Mouse (Mus musculus): ENCODE results near the gene Tnn. TPM values are rescaled to one million over a fixed set of nuclear protein-coding genes. Genes with fewer than 3 reads are reported as not detected.
A peak's percentile ranks its signal among the peaks of the same experiment; 100 is the strongest.

The Tnn gene
- total RNA-seq, 2 experiments from 2014 or later = 0.37 to 0.48 TPM

- no peak for TF ChIP-seq CTCF (IDR thresholded peaks at IDR 0.05)
- Histone ChIP-seq H3K27ac (no peak overlapping the region), H3K4me3 (no peak overlapping the region)
- DNase-seq (ENCODE audit: extremely low spot score in 1 of 2, low spot score in 2 of 2) = no peak
- intact Hi-C loops (cut with DNase I) = no loop called here
These were observed 9.0 kb downstream of the Tnn start for GRCm38 (mm10) chr1:160144343-160144742.

GRCm38 (mm10) chr1:160136362-160136890, 17.0 kb downstream of the Tnn start:
- Histone ChIP-seq H3K4me3 (no peak overlapping the region), H3K27ac (no peak overlapping the region)
- TF ChIP-seq CTCF (IDR thresholded peaks at IDR 0.05) = no peak
- intact Hi-C loops (cut with DNase I) = no loop called here
- no peak for DNase-seq (ENCODE audit: extremely low spot score in 1 of 2, low spot score in 2 of 2)

- intact Hi-C loops (cut with DNase I) = no loop called here
- no peak for TF ChIP-seq CTCF (IDR thresholded peaks at IDR 0.05)
These were observed 19.8 kb downstream of the Tnn start for GRCm38 (mm10) chr1:160133464-160134079.

GRCm38 (mm10) chr1:160123957-160124356, 29.4 kb downstream of the Tnn start:
- no peak for DNase-seq (ENCODE audit: extremely low spot score in 1 of 2, low spot score in 2 of 2)
- intact Hi-C loops (cut with DNase I) = no loop called here
- H3K27ac ChIP-seq = no peak overlapping the region
- TF ChIP-seq CTCF (IDR thresholded peaks at IDR 0.05) = no peak
- H3K4me3 ChIP-seq = no peak overlapping the region

More at GRCm38 (mm10) chr1:160133464-160134079, 19.8 kb downstream of the Tnn start:
- DNase-seq (ENCODE audit: extremely low spot score in 1 of 2, low spot score in 2 of 2) = no peak
- no peak overlapping the region for H3K27ac ChIP-seq
- H3K4me3 ChIP-seq = no peak overlapping the region

- no peak for DNase-seq (ENCODE audit: extremely low spot score in 1 of 2, low spot score in 2 of 2)
- Histone ChIP-seq H3K27ac (no peak overlapping the region), H3K4me3 (no peak overlapping the region)
- no peak for TF ChIP-seq CTCF (IDR thresholded peaks at IDR 0.05)
- intact Hi-C loops (cut with DNase I) = no loop called here
These were observed 44.8 kb downstream of the Tnn start for GRCm38 (mm10) chr1:160108604-160109003.

- intact Hi-C loops (cut with DNase I) = no loop called here
- no peak for DNase-seq (ENCODE audit: extremely low spot score in 1 of 2, low spot score in 2 of 2)
- Histone ChIP-seq H3K4me3 (no peak overlapping the region), H3K27ac (no peak overlapping the region)
- no peak for TF ChIP-seq CTCF (IDR thresholded peaks at IDR 0.05)
These were observed 48.0 kb downstream of the Tnn start for GRCm38 (mm10) chr1:160105426-160105825.

- intact Hi-C loops (cut with DNase I) = no loop called here
These were observed 52.4 kb downstream of the Tnn start for GRCm38 (mm10) chr1:160100996-160101395.

GRCm38 (mm10) chr1:160099659-160100302, 53.6 kb downstream of the Tnn start:
- H3K4me3 ChIP-seq = no peak overlapping the region
- DNase-seq (ENCODE audit: extremely low spot score in 1 of 2, low spot score in 2 of 2) = no peak
- TF ChIP-seq CTCF (IDR thresholded peaks at IDR 0.05) = peak; percentile 37
- no peak overlapping the region for H3K27ac ChIP-seq
- intact Hi-C loops (cut with DNase I) = loop anchor here (1.0 kb wide), 1 partner anchor 85 kb away; no protein-coding TSS in a partner anchor

More at GRCm38 (mm10) chr1:160100996-160101395, 52.4 kb downstream of the Tnn start:
- H3K4me3 ChIP-seq = no peak overlapping the region
- peak overlapping the region; percentile 12; the same call in 1 of the 2 replicates for H3K27ac ChIP-seq
- TF ChIP-seq CTCF (IDR thresholded peaks at IDR 0.05) = no peak
- no peak for DNase-seq (ENCODE audit: extremely low spot score in 1 of 2, low spot score in 2 of 2)

- no peak for DNase-seq (ENCODE audit: extremely low spot score in 1 of 2, low spot score in 2 of 2)
- TF ChIP-seq CTCF (IDR thresholded peaks at IDR 0.05) = no peak
- Histone ChIP-seq H3K4me3 (no peak overlapping the region), H3K27ac (no peak overlapping the region)
- intact Hi-C loops (cut with DNase I) = no loop called here
These were observed 66.7 kb downstream of the Tnn start for GRCm38 (mm10) chr1:160086651-160087050.

- H3K4me3 ChIP-seq = no peak overlapping the region
- TF ChIP-seq CTCF (IDR thresholded peaks at IDR 0.05) = no peak
- DNase-seq (ENCODE audit: extremely low spot score in 1 of 2, low spot score in 2 of 2) = no peak
- intact Hi-C loops (cut with DNase I) = loop anchor here (5.0 kb wide), 1 partner anchor 562 kb away; the partner anchor contains the start of gene Tnr
- H3K27ac ChIP-seq = no peak overlapping the region
These were observed 69.1 kb downstream of the Tnn start for GRCm38 (mm10) chr1:160084239-160084638.

- no peak for TF ChIP-seq CTCF (IDR thresholded peaks at IDR 0.05)
- no peak for DNase-seq (ENCODE audit: extremely low spot score in 1 of 2, low spot score in 2 of 2)
- no peak overlapping the region for H3K27ac ChIP-seq
- no peak overlapping the region for H3K4me3 ChIP-seq
- intact Hi-C loops (cut with DNase I) = loop anchor here (5.0 kb wide), 1 partner anchor 560 kb away; the partner anchor contains the start of gene Tnr
These were observed 70.7 kb downstream of the Tnn start for GRCm38 (mm10) chr1:160082647-160083046.

GRCm38 (mm10) chr1:160080800-160081436, 72.5 kb downstream of the Tnn start:
- H3K4me3 ChIP-seq = no peak overlapping the region
- TF ChIP-seq CTCF (IDR thresholded peaks at IDR 0.05) = no peak; the same call in none of the 2 replicates
- H3K27ac ChIP-seq = no peak overlapping the region
- DNase-seq (ENCODE audit: extremely low spot score in 1 of 2, low spot score in 2 of 2) = peak; percentile 76 to 87
- intact Hi-C loops (cut with DNase I) = loop anchor here (1.0 to 5.0 kb wide), 4 partner anchors 170 to 790 kb away; partner anchors contain the start of gene Tnr
